Mouse (Mus musculus) left cerebral cortex, postnatal 4 days (tissue): ENCODE results near the gene Dtymk. TPM values are rescaled to one million over a fixed set of nuclear protein-coding genes. Genes with fewer than 3 reads are reported as not detected.
"Not testable (repeated sequence)": the region's sequence is repeated elsewhere in the genome, so short reads cannot be mapped to it uniquely, and the experiment has no call there.

ENCODE experiments used
- DNase-seq: peaks from one replicate; pipeline ENCODE4 v3.0.0-alpha.2; 2022
- intact Hi-C: fragments of 180-260 bp; cut with DNase I; formaldehyde crosslinking; loops from one replicate; pipeline ENCODE4 v1.15.1; 2025
- total RNA-seq, 2 experiments: library from RNA; stranded (reverse); gene quantifications; 2 replicates each; pipeline ENCODE4 v1.2.3; 2021

Dtymk gene
- total RNA-seq, 2 experiments from 2014 or later, result 80.5 to 91.2 TPM

DNA sequence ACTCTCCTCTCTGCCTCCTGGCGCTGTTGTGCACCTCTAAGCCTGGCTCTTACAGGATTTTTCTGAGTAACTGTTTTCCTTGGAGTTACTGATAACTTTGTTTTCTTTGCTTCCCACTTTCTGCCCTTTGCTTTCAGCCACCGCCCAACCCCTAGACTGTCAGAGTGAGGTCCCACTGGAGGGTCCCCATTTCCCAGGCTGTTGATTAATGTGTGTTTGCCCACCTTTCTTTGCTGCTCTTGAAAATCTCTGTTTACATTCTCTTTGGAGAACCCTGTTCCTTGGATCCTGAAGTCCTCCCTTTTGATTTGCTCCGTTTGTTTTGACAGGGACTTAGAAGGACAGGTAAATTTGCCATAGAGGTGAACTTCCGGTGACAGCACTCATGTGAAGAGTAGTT is 7.1 kb upstream of the Dtymk start:
- no peak for DNase-seq
- intact Hi-C loops, result no loop called here

DNA sequence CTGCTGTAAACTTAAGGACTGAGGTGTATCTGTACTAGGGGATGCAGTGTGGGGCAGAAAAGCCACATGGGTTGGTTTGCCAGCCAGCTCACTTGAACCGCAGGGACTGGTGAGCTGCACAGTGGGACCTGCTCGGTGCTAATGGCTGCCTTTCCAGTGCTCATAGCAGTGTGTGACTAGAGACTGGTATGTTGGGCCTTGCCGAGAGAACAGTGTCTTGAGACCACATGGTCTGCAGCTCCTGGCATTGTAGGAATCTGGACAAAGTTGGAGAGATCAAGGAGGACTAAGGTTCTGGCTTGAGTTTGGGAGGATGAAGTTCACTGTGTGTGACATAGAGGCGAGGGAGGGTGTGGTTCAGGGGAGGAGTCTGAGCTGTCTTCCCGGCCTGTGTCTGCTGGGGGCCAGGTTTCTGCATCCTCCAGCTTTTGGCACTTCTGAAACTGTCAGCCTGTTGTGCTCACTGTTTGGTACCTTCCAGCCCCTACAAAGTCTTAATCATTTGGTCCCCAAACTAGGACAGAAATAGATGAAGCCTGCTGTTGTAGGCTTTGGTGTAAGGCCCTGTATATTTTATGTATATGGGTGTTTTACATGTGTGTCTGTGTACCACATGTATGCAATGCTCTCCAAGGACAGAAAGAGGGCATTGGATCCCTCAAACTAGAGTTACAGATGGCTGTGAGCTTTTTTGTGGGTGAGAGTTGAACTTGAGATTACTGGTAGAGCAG is 3.7 kb upstream of the Dtymk start:
- no peak for DNase-seq
- intact Hi-C loops, result no loop called here

DNA sequence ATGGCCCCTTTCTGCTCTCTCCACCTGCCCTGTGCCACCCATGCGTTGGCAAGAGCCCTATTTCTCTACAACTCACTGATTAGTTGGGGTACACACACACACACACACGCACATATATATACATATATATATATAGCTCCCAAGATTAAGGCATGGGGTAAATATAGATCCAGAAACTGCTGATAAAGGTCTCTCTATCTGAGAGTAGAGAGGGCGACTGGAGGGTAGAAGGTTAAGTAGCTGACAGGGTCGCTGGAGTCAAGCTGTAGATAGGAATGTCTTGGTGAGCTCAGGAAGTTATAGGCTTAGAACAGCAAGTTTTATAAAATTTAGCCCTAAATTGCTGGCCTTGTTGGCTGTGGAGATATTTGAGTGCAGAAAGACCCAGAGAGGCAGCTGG is 3.1 kb upstream of the Dtymk start:
- no peak for DNase-seq
- intact Hi-C loops, result no loop called here

DNA sequence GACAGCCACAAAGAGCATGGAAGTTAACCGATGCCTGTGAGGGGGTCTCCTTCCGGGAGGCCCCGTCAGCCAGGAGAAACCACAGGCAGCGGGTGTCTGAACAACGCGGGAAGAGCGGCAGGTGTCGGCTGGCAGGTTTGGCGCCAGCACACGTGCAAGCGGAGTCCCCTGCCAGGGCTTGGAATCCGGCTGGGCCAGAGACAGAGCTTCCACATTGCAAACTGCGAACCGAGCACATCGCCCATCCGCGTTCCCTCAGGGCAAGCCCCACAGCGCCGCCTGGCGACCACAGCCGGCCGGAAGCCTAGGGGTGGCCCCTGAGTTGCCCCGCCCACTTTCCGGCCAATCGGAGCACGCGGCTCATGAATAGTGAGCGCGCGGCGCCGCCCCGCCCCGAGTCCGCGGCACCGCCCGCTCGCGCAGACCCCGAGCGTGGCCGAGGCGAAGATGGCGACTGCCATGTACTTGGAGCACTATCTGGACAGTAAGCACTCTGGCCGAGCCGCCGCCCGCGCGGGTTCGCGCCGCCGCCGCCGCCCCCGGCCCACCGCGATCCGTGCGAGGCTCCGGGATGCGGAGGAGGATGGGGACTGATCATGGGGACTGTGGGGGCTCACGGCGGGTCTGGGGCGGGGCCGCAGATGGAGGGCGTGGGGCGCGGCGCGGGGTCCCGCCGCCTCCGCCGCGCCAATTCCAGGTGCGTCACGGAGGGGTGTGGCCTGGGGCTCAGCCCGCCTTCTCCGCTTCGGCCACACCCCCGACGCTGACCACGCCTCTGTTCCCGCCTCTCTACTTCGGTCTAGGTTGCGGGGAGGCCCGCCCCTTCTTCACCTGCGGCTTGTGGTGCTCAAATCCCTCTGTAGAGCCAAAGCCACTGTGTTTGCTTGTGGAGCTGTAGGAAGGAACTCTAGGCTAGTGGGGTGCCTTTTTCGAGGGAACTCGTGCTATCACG is 2.1 kb upstream of the Dtymk start, which contains the start of gene Ing5:
Gene Ing5, plus strand, starts transcription at position 410 of the 952 bp plus-strand sequence.
- intact Hi-C loops, result no loop called here
- peak; percentile 100 for DNase-seq

DNA sequence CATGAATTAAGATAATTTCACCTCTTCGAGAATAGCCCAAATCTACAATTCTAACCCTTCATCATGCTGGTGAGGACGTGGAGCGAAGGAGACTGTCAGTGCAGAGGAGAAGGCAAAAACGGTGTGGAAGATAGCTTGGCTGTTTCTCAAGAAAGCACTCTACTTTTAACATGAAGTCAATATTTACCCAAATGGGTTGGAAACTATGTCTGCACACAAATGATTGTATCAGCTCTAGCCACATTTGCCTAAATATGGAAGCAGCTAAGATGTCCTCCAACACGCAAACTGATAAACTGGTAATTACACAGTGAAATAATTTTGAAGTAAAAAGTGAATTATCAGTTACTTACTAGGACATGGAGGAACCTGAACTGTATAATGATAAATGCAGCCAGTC is 1.0 kb upstream of the Dtymk start:
- DNase-seq, result no peak
- intact Hi-C loops, result no loop called here

DNA sequence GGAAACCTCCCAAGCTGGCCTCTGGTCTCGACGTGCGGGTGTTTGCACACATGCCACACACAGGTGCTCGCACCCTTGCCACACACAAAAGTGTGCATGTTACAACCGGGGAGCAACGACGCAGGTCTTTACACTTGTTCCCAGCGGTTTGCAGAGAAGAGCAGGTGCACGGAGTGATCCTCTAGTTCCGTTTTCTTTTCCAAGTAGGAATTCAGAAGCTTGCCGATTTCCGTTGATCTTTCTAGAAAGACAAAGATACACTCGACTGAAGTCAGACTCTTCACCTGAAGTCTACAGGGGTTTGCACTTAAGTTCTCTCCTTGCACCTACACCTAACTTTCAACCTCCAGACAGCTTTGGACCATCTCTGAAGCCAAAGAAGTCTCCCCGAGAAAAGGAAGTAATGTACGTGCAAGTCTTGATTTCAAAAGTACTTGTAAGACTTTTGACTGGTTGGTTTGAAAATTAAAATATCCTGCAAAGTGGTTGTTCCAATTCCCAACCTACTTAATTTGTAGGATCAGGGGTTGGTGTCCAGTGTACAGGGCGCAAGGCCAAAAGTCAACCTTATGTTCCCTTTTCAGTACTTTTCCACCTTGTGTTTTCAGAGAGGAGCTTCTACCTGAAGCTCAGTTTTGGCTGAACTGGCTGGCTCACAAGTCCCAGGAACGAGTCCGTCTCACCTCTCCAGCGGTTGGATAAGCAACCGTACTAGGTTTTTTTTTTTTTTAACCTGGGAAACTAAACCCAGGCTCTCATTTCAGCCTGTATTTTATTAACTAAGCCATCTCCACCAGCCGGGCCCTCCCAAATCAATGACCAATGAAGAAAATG is 847 bp downstream of the Dtymk start:
- intact Hi-C loops, result no loop called here
- no peak for DNase-seq

DNA sequence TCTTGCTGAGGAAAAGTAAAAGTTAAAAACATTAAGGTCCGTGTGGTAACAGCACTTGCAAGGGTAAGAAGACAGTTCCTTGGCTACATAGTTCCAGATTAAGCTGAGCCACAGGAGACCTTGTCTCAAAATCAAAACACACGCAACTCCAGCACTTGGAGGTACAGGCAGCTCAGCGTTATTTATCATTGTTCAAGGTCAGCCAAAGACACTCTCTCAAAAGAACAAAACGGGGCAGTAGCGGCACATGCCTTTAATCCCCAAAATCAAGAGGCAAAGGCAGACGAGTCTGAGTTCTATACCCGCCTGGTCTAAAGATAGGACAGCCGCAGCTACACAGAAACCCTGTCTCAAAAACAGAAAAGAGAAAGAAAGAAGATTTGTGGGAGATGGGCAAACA is 5.8 kb downstream of the Dtymk start:
- intact Hi-C loops, result no loop called here
- no peak for DNase-seq

DNA sequence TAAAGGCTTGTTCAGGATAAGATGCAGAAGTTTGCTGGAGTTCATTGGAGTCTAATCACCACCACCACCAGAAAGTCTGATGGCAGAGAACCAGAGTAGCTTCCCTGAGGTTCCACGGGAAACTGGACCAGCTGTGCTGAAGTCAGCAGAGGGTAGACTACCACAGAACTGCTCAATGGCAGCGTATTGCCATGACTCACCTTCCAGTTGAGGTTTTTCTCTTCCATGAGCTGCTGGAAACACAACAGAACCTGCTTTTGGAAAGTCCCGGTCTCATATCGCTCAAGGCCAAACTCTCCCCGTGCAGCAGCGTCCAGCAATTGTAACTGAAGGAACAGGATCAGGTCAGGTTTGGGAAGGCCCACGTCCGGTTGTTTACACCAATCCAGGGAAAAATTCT is 7.2 kb downstream of the Dtymk start:
- DNase-seq, result no peak
- intact Hi-C loops, result no loop called here

DNA sequence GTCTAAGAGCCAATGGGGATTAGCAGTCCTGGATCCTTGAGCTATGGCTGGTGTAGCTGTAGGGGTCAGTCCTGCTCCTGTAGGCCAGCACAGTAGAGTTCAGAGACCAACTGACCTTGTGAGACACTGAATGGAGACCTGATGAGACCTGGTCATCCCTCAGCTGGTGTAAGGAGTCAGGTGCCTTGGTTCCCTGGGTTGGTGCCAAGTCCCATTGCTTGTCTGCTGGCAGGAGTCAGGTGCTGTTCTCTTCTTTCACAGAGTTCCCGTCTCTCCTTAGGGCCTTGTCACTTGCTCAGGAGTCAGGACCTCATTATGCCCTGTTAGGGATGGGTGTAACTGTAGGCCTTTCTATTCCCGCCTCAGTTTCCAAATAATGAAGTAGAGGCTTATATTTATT is 14.8 kb downstream of the Dtymk start:
- peak; percentile 10 for DNase-seq
- intact Hi-C loops, result no loop called here

DNA sequence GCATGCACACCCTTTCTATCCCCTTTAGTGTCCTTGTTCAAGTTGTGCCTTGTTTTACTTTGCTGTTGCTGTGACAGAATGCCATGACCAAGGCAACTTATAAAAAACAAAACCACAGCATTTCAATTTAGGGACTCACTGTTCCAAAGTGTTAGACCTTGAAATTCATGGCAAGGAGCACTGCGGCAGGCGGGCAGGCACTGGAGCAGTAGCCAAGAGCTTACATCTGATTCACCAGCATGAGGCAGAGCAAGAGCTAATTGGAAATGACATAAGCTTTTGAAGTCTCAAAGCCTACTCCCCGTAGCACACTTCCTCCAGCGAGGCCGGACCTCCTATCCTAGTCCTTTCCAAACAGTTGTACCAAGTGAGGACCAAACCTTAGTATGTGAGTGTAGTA is 25.0 kb downstream of the Dtymk start:
- intact Hi-C loops, result loop anchor here (10.0 kb wide), 1 partner anchor 272 kb away; no protein-coding TSS in a partner anchor
- DNase-seq, result no peak

DNA sequence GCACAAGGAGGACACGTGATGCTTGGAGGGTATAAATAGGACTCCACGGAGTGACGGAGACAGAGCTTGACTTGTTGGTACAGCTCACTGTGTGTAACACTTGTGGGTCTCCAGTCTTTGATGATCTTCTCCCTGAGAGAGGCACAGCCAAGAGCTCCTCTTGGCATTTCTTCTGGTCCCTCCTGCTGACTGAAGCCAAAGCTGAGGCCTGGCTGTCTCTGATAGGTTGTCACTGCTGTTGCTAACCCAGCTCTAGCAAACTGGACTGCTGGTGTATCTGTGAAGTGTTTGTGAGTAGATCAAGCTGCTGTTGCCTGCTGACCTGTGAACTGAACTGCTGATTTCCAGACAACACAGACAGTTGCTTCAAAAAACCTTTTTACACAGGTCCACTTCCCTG is 31.8 kb downstream of the Dtymk start:
- no peak for DNase-seq
- intact Hi-C loops, result loop anchor here (10.0 kb wide), 1 partner anchor 265 kb away; no protein-coding TSS in a partner anchor

DNA sequence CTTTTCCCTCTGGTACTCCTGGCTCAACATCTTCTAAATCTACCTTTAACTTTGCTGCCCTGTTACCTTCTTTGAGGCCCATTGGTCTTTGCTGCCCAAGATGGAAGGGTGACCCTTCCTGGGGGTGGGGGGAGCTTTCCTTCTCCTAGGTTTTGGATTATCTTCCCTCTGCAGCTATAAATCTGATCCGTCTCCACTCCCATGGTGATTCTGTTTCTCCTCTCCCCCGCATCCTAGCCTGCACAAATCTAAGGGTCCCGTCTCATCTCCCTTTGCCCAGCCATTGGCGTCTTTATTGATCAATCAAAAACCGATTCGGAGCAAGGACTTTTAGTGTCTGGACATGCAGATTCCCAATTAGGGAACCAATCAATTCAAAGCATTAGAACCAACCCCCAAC is 34.1 kb downstream of the Dtymk start:
- no peak for DNase-seq
- intact Hi-C loops, result no loop called here

DNA sequence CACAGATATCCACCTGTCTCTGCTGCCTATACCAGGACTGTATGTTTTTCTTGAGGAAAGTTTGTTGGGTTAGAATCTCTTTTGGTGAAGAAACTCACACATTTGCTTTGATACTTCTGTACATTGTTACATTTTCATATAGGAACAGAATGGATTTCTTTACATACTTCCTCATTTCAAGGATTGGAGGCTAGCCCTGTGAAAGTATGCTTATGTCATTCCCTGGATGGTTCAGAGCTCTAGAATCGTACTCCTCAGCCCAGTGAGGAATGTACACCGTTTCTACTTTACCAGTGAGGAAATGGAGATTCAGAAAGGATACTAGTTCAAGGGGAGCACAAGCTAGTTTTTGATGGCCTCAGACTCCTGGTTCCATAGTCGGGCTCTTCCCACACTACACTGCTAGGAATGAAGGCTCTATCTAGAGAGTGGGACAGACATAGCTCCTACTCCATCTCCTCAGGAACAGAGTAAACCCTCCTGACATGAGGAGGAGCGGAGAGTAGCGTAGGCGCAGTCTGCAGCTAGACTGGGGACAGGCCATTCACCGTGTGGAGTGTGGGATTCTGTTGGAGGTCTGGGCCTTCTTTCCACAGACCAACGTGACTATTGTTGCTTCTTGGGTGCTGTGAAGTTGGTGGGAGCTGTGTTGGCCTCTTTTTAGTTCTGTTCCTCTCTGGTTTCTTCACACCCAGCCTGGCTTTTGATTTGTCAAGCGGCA is 36.7 kb downstream of the Dtymk start:
- DNase-seq, result no peak
- intact Hi-C loops, result no loop called here

DNA sequence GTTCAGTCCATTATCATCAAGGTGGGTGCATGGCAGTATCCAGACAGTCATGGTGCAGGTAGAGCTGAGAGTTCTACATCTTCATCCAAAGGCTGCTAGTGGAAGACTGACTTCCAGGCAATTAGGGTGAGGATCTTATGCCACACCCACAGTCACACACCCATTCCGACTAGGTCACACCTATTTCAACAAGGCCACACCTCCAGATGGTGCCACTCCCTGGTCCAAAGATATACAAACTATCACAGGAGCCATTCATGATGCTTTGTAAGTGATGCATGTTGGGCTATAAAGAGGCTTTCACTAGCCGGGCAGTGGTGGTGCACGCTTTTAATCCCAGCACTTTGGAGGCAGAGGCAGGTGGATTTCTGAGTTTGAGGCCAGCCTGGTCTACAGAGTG is 38.2 kb downstream of the Dtymk start:
- intact Hi-C loops, result not testable (repeated sequence)

DNA sequence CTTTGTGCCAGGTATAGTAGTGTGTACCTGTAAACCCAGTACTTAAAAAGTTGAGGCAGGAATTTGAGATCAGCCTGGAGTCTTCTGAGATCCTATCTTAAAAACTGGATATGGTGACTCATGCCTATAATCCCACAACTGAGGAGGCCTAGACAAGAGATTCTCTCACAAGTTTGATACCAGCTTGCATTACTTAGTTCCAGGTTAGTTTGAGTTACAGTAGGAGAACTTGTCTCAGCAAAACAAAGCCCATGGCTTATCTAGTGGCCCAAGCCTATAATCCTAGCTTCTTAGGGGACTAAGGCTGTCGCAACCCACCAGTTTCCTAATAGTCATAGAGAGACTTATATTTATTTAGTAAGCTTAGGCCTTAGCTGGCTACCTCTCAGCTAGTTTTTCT is 41.7 kb downstream of the Dtymk start:
- intact Hi-C loops, result no loop called here

More for the DNA sequence above, 38.2 kb downstream of the Dtymk start:
- DNase-seq, result not testable (repeated sequence)

DNA sequence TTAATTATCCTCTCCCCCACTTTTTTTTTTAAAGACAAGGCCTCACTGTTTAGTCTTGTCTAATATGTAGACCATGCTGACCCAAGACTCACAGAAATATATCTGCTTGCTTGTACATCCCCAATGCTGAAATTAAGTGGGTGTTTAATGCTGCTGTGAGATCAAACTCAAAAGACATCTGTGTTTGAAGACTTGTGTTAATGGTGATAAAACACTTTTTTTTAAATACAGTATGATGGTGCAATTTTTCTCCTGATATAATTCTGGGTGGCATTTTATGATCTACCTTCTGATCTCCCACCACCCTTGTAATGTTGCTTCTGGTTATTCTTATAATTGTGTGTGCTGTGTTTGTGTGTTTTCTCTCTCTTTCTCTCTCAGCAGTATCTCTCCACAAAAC is 45.6 kb downstream of the Dtymk start:
- DNase-seq, result no peak
- intact Hi-C loops, result no loop called here

More for the DNA sequence above, 41.7 kb downstream of the Dtymk start:
- DNase-seq, result no peak

DNA sequence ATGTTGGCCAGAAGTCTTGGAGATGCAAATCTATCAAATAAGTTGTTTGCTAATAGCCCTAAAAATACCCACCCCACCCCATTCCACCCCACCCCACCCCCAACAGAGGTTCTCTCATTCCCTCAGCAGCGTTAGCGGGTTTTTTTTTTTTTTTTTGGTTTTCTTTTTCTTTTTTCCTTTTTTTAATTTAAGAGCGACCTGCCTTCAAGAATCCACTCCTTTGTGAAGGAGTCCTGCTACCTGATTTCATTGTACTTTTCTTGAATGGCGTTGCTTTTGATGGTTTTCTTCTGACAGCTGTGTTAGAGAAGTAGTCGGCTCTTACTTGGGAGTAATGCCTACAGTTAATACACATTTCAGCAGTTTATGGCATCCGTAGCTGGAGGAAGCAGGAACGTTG is 46.1 kb downstream of the Dtymk start:
- intact Hi-C loops, result no loop called here
- no peak for DNase-seq

DNA sequence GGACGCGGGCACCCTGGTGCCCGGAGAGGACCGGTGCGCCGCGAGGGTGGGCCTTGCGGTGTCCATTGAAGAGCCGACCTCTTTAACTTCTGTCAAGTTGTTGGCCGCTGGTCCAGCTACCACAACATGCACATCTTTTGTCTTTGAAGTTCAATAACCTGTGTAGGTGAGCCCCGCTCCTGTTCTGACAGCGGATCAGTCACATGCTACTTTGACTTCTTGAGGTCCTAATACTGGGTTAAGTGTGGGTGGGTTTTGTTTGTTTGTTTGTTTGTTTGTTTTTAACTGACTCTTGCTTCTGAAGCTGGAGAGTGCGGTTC is 46.5 kb downstream of the Dtymk start:
- intact Hi-C loops, result no loop called here
- DNase-seq, result no peak

DNA sequence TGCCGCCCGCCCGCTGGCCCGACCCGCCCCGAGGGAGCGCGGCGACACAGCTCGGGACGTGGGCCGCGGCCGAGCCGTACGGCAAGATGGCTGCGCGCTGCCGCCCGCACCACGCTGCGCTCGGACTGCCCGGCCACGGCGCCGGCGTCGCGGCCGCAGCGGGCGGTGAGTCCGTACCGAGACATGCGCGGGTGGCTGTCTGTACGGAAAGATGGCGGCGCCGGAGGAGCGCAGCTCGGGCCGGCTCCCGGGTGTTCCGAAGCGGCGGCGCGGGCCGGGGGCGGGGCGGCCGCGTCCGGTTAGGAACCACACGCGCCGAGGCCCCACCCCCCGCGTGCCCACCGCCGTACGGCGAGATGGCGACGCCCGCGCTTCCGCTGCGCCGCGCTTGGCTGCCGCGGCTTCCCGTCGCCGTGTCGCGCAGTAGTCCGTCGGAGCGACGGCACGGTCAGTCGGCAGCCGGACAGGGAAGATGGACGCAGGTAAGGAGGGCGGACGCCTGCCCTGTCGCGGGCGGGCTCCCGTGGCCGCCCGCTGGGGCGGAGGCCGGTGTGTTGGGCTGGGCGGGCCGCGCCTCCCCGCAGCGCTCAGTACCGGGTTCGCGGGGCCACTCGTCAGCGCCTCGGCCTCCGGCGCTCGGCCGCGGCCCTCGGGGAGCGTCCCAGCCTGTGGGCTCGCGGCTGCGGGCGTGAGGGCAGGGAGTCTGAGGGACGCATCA is 47.0 kb downstream of the Dtymk start, which contains the start of gene Thap4:
Gene Thap4, minus strand, starts transcription at position 292 of the 718 bp plus-strand sequence.
- intact Hi-C loops, result no loop called here

More for the DNA sequence above, 47.0 kb downstream of the Dtymk start, which contains the start of gene Thap4:
- DNase-seq, result peak; percentile 93
